Mouse (Mus musculus): Measurements from ENCODE around the gene Zfp819.
"Not testable (repeated sequence)": the region's sequence is repeated elsewhere in the genome, so short reads cannot be mapped to it uniquely, and the experiment has no call there.

Gene Zfp819

DNA sequence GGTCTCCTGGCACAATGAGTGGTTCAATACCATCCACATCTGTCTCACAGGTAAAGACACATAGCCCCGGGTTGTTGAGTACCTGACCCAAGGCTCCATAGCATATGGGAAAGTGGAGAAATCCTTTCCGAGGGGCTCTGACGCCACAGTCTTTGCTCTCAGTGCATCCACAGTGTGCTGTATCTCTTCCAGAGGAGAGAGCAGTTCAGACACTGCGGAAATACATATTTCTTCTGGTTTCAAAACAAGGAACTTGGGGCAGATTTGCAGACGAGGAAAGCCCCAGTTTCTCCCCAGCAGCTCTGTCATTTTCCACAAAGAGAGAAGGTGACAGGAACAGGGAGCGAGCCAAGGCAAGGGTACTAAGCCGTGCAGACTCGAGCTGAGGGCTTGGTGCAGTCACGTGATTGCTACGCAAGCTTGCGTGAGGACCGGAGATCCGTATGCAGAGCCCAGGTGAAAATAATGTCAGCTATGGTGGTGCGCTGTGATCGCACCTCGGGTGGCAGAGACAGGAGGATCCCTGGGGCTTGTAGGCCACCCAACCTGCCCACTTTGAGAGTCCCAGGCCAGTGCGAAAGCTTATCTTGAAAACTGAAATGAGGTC, 36.2 kb downstream of the Zfp819 start:
- no peak for DNase-seq (ENCODE audit: low spot score in 2 of 2)

DNA sequence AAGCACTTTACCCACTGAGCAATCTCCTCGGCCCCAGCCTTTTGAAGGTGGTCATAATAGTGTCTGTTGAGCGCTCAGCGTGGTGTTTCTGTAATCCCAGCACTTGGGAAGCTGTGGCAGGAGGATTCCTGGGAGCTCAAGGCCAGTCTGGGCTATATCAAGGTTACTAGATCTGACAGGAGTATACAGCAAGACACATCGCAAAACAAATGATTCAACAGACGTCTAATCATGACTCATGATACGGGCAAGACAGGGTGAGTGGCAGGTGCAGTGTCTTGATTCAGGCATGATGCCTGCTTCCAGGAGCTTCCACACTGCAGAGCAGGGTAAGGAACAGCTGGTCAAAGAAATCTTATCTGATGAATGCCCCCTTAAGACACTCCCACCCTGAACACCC, 45.7 kb downstream of the Zfp819 start:
- no peak for DNase-seq (ENCODE audit: low spot score in 2 of 2)

DNA sequence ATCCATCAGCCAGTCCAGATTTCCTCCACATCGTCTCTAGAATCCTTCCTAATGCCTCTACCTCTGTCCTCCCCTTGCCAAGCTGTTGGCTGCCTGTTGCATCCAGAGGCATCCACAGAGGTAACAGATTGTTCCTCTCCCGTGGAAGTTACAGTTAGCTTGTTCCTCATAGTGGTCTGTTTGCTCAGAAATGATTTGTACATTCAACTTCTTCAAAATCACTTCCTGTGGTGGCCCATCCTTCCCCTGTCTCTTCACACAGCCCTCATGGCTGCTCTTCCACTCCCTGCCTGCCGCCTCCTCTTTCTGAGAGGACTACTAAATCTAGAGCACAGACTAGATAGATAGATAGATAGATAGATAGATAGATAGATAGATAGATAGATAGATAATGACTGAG, 47.5 kb downstream of the Zfp819 start:
- DNase-seq (ENCODE audit: low spot score in 2 of 2) = no peak

DNA sequence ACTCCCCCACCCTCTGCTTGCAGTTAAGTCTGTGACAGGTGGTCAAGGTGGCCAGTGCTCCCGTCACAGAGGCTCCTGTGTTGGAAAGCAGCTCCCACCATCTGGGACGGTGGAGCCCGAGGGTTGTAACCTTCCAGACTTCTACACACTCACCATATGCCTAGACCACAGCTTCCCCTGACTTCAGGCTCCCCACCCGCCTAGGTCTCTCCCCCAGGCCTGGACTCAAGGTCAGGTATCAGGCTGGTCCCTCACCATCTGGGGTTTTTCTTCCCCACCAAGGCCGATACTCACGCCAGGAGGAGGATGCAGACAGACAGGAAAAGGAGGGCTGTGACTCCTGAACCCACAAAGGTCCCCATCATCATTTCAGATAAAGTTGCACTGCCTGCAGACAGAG, 49.3 kb downstream of the Zfp819 start:
- no peak for DNase-seq (ENCODE audit: low spot score in 2 of 2)

DNA sequence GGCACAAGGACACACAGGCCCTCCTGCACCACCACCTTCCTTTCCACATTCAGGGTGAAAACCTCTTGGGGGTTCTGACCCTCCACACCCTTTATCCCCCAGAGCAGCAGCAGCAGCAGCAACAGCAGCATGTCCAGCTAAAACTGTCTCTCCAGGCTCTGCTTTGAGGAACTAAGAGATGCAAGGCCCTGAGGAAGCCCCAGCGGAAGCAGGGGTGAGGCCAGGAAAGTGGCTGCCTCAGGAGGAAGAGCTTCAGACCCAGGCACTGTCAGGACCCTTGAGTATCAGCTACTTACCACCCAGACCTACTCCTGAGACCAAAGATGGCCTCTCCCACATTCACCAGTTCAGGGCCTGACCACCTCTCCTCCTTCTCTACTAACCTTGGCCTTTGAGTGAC, 53.0 kb downstream of the Zfp819 start, which contains the start of gene Siglece:
Gene Siglece (minus strand): TSS at position 160 of the 400 bp plus-strand sequence.
- DNase-seq (ENCODE audit: low spot score in 2 of 2) = no peak

DNA sequence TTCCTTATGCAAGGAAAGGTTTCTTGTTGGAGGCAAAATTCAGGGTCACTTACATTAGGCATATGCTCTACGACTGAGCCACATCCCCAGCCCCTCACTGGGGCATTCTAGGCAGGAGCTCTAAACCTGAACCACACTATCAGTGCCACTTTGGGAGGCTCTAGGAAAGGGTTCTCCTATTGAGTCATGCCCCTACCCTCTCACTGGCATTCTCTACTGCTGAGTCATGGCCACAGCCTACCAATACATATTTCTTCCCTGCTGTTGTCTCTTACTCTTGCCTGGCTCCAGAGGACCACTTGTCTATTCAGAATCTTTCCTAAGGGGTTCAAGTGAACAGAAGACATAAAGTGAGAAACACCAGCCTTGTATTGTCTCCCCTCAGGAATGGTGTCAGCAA, 55.8 kb downstream of the Zfp819 start:
- DNase-seq (ENCODE audit: low spot score in 2 of 2) = no peak

DNA sequence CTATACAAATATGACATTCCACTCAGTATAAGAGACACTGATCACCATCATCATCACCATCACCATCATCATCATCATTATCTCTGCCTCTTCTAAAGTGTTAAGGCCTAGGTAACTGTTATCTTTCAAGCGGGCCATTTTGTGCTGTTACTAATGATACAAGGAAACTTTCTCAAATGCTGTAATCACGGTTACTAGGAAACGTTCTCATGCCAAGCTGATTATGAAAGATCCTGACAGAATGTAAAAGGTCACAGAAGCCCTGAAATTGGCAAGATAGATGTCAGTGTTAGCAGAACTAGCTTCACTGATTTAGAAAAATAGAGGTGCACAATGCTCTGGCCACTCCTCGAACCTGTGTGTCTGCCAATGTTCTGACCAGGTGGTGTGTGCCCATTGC, 60.3 kb downstream of the Zfp819 start:
- not testable (repeated sequence) for DNase-seq (ENCODE audit: low spot score in 2 of 2)

Measured in right cerebral cortex, adult 2 months (tissue).